Mouse (Mus musculus): ENCODE measurements around the gene Rcsd1.

DNA sequence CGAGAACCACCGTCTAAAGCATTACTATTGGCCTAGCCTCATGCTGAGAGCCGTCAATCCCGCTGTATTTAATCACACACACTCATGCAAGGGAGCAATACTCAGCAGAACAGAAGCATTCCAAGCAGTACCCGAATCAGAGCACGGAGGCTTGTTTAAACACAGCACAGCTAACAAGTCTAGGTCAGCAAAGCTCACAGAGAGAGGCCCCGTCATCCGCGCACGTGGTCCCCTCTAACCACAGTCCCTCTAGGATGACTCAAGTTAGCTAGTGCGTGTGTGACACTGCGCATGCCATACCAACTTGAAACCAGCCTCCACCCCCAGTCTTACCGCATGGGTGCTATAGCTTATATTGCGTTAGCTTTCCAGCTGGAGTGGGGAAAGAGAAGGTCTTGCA, 106.3 kb downstream of the Rcsd1 start:
- TF ChIP-seq CTCF (conservative IDR thresholded peaks at IDR 0.05 in 1 of 2, IDR thresholded peaks at IDR 0.05 in 1 of 2; ENCODE audit: low read depth in 2 of 2, low read length in 2 of 2) (no peak), GABPA (IDR thresholded peaks at IDR 0.05; ENCODE audit: insufficient replicate concordance, low read depth, low read length) (no peak), NRF1 (IDR thresholded peaks at IDR 0.05; ENCODE audit: low read depth, low read length) (no peak), MAX (IDR thresholded peaks at IDR 0.05; ENCODE audit: low read length) (no peak), MEF2A (IDR thresholded peaks at IDR 0.05; ENCODE audit: borderline replicate concordance, low read depth, low read length) (no peak), POLR2A (IDR thresholded peaks at IDR 0.05; ENCODE audit: low read depth, low read length) (no peak), MYC (IDR thresholded peaks at IDR 0.05; ENCODE audit: low read depth, low read length) (no peak), ZC3H11A (IDR thresholded peaks at IDR 0.05; ENCODE audit: low read depth, low read length) (no peak), ZNF384 (IDR thresholded peaks at IDR 0.05; ENCODE audit: low read depth, low read length) (no peak), SMC3 (IDR thresholded peaks at IDR 0.05; ENCODE audit: low read depth, low read length) (no peak)
